Mouse (Mus musculus): ENCODE measurements around the gene Cdc42bpg. TPM values are rescaled to one million over a fixed set of nuclear protein-coding genes. Genes with fewer than 3 reads are reported as not detected.

The Cdc42bpg gene
- polyA plus RNA-seq, 1 experiment: 12.9 TPM

DNA sequence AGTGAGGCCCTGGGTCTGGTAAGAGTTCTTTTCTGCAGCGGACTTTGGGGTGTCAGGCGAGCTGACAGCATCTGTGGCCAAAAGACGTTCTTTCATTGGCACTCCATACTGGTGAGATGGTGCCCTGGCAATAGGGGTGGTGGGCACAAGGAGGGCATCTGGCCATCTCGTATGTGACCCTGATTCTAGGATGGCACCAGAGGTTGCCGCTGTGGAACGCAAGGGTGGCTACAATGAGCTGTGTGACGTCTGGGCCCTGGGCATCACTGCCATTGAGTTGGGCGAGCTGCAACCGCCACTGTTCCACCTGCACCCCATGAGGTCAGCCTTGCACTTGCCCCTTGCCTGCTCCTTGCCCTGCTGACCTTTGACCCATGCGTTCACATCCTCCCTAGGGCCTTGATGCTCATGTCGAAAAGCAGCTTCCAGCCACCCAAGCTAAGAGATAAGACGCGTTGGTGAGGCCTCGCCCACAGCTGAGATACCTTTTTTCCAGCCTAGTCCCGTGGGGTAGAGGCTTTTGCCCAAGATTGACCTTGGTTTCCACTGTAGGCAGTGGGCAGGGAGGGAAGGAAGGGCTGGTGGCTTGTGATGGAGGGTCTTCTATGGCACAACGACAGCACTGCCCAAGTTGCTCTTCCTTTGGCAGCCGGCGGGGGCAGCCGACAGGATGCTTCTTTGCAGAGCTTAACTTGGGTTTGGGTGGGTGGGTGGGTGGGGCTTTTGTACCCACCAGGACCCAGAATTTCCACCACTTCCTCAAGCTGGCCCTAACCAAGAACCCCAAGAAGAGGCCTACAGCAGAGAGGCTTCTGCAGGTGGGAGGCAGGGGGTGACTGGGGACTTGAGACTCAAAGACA is 37.0 kb downstream of the Cdc42bpg start:
- TF ChIP-seq GATA1 (IDR thresholded peaks at IDR 0.05; ENCODE audit: low read length): no peak

DNA sequence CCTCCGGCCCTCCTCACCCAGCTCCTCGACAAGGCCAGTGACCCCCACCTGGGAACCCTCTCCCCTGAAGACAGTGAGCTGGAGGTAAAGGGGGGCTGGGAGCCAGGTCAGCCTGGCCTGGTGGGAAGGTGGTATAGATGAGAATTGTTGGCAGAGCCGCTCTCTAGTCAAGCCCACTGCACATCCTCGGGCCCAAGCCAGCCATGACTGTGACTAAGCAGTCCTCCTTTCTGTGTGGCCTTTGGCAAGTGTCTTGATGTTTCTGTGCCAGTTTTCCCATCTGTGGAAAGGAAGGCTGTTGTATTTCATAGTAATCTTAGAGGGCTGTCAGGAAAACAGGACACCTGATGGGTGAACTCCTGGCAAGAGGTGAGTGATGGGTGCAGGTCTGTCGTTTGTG is 37.7 kb downstream of the Cdc42bpg start:
- TF ChIP-seq GATA1 (IDR thresholded peaks at IDR 0.05; ENCODE audit: low read length): no peak

DNA sequence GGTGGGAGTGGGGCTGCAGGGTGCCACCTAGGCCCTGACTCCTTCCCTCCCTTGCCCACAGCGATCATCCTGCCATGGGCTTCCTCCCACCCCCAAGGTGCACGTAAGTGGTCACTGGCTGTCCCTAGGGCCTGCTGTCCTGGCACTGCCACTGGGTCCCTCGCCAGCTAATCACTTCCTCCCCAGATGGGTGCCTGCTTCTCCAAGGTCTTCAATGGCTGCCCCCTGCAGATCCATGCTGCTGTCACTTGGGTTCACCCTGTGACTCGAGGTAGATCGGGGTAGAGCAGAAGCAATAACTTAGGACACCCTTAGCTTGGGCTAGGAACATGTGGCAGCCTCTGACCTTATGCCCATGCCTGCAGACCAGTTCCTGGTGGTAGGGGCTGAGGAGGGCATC is 39.8 kb downstream of the Cdc42bpg start:
- no peak for TF ChIP-seq GATA1 (IDR thresholded peaks at IDR 0.05; ENCODE audit: low read length)

DNA sequence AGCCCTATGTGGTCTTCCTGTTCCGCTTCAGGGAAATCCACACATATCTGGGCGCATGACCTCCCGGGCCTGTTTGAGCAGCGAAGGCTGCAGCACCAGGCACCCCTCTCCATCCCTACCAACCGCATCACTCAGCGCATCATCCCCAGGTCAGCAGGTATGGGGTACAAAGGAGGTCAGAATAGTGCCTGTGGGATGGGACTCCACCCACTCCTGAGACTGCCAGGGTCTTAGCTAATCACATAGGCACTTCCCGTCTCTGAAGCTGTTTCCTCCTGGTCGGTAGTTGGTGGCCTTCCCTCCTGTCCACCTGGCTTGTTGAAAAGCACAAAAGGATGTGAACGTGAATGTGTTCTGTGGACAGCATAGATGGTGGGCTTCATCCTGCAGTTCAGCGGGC is 40.4 kb downstream of the Cdc42bpg start:
- TF ChIP-seq GATA1 (IDR thresholded peaks at IDR 0.05; ENCODE audit: low read length): no peak

DNA sequence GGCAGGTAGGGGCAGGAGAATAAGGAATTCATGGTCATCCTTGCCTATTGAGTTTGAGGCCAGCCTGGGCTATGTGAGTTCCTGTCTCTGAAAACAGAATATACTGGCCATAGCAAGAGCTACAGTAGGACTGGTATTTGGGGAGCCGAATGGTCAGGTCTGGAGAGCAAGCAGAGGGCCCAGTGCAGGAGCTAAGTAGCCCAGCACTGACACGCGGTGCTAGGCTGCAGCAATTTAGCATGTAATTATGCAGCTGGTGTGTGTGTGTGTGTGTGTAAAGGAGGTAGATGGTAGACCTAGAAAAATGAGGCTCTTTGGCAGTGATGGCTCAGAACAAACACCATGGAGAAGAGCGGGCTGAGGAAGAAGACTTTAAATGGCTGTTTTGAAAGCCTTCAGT is 41.4 kb downstream of the Cdc42bpg start:
- TF ChIP-seq GATA1 (IDR thresholded peaks at IDR 0.05; ENCODE audit: low read length): no peak

DNA sequence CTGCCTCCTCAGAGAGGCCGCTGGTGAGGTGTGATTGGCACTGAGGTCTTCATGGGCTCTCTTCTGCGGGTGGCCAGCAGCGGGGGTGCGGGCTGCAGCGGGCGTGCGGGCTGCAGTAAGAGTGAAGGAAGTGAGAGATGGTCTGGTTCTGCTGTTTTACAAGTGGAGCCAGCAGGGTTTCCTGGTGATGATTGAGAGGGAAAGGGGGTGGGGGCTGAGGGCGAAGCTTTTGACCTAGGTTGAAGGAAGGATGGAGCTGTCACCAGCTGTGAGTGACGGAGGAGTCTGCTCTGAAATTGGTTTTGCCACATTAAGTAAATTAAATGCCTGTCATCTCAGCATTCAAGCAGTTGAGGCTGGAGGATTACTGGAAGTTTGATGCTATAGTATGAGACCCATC is 42.5 kb downstream of the Cdc42bpg start:
- no peak for TF ChIP-seq GATA1 (IDR thresholded peaks at IDR 0.05; ENCODE audit: low read length)

DNA sequence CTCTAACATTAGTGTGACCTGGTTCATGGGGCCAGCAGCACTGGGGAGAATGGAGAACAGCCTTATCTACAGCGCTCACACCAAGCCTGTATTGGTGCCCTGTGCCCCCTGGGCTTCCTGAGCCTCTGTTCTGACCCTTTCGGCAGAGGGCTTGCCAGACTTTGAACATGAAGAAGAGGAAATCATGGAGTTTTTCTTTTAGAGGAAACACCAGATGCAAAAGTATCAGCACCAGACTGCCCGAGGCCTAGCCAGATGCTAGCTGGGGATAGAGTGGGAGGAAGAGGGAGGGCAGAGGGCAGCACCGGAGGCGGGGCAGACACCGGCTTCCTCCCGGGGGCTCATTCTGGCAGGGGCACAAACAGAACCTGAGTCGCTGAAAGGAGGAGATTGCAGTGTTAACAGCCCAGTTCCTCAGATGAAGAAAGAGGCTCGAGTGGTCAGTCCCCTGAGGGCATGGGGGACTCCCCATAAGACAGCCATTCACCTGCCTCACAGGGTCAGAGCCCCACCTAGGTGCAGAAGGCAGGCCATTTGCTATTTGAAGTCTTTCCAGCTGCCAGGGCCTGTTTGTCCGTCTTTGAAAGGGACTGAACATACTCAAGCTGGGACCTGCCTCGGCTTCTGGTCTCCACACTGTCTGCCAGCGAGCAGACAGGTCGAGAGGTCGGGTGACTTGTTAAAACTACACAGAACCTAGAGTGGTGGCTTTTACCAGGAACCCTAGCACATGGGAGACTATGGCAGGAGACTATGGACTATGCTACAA is 43.1 kb downstream of the Cdc42bpg start:
- TF ChIP-seq GATA1 (IDR thresholded peaks at IDR 0.05; ENCODE audit: low read length): no peak

DNA sequence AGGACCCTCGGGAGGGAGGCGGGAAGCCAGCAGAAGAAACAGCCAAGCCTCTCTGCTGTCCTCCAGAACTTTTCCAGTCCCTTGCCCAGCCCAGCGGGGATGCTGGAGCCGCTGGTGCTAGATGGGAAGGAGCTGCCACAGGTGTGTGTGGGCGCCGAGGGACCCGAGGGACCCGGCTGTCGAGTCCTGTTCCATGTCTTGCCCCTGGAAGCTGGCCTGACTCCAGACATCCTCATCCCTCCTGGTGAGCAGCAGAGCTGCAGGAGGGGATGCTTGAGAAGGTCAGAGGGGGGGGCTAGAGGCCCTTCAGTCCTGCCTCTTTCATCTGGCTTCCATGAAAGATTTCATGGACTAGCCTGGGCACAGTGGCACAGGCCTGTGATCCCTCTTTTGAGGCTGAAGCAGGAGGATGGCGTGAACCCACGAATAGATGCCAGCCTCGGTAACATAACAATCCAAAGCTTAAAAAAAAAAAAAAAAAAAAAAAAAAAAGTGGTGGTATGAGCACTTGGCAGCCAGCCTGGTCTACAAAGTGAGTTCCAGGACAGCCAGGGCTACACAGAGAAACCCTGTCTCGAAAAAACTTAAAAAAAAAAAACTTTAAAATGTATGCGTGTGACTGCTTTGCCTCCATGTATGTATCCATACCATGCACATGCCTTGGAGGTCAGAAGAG is 45.3 kb downstream of the Cdc42bpg start:
- TF ChIP-seq GATA1 (IDR thresholded peaks at IDR 0.05; ENCODE audit: low read length): no peak

DNA sequence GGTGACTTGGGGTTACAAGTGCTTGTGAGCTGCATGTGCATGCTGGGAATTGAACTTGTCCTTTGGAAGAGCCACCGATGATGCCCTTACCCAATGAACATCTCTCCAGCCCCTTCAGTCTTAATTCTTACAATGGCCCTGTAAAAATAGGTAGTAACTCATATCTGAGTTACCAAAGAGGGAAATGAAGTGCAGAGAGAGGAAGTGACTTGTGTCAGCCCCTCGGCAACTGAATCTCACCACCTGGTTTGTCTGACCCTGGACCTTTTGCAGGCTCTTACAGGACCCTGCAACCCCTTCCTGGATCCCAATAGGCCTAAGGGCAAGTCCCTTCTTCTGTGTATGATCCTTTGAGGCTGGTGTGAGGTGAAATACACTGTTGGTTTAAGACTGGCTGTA is 45.9 kb downstream of the Cdc42bpg start:
- TF ChIP-seq GATA1 (IDR thresholded peaks at IDR 0.05; ENCODE audit: low read length): no peak

DNA sequence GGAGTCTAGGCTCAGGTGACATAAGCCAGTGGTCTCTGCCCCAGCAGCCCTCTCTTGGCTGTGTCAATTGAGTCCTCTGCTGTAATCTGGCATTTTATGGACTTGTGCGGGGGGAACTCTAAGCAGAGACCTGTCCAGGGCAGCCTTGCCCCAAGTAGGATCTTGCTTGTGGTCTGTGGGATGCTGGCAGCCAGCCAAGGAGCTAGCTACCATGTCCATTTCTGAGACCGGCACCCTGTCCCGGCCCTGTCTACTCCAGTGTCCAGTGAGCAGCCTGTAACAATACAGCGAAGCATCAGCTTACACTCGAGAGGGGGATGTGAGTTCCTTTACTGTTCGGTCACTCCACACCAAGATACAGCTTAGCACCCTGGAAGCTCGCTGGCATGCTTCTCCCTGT is 47.8 kb downstream of the Cdc42bpg start:
- no peak for TF ChIP-seq GATA1 (IDR thresholded peaks at IDR 0.05; ENCODE audit: low read length)

DNA sequence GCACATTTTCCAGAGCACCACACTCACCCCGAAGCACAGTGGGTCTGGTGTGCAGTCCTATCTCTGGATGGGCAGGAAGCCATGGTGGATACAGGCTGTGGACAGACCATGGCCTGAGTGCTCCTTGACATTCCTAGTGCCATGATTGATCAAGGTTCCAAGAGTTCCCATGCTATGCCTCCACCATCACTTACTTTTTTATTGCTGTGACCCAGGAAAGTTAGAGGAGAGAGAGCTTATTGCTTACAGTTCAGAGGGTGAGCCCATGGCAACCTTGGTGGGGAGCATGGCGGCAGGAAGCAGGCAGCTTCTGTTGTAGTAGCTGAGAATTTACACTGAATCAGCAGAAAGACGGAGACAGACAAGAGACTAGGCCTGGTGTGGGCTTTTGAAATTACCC is 55.0 kb downstream of the Cdc42bpg start:
- TF ChIP-seq GATA1 (IDR thresholded peaks at IDR 0.05; ENCODE audit: low read length): no peak

DNA sequence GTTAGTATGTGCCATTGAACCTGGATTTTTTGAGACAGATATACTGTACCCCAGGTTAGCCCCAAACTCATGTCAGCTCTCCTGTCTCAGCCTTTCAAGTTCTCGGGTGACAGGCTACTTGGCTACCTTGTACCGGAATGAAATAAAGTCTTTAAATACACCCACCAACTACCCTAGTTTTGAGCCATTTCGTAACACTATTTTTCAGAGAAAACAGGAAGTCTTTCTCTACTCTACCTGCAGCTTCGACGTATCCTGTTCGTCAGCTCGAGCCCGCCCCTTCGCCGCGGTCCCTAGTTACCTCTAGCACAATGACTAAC is 56.8 kb downstream of the Cdc42bpg start:
- no peak for TF ChIP-seq GATA1 (IDR thresholded peaks at IDR 0.05; ENCODE audit: low read length)

DNA sequence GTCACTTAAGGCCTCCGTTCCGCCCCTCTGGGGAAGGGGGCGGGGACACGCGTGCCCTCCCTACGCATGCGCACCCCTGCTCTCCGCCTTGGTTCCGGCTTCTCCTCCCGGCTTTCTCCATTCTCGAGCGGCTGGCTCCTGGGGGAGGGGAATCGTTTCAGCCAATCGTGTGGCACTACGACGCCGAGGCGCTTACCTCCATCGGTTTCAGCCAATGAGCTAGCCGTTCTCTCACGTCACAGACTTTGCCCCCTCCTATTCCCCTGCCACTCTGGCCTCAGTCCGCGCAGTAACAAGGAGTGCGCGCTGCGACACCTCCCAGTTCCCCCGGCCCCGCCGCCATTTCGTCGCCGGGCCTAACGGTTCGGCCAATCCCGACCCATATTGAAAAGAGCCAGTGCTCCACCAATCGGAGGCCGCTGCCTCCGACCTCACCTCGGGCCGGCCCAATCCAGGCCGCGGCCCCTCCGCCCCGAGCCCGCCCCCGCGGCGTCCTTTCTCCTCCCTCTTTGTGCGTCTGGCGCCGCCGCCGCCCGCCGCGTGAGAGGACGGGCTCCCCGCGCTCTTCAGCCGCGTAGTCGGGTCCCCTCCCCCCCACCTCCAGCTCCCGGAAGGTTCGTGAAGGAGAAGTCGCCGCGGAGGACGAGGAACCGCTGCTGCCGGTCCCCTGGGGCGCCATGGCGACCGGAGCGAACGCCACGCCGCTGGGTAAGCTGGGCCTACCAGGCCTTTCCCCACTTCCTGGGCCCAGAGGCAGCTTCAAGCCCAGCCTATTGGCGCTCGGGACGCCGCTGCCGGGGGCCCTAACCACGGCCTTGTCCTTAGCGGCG is 57.4 kb downstream of the Cdc42bpg start, which contains the start of gene Sf1:
Gene Sf1 (plus strand): TSS at position 280 of the 830 bp plus-strand sequence.
- TF ChIP-seq GATA1 (IDR thresholded peaks at IDR 0.05; ENCODE audit: low read length): no peak

DNA sequence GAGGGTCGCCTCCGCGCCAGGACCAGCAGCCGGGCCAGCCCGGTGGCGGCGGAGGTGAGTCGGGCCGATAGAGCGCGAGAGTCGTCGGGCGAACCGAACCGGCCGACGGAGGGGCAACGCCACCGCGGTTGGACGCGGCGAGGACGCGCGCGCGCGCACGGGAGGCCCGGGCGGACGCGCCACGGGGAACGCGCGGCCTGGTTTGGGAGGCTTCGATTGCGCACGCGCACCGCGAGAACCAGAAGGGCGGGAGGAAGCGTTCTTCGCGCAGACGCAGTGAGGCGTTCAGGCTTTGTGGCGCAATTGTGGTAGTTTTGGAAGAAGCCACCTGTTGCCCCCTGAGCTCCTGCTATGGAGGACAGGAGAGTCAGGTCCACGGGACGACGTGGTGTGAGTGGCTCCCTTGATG is 58.1 kb downstream of the Cdc42bpg start:
- TF ChIP-seq GATA1 (IDR thresholded peaks at IDR 0.05; ENCODE audit: low read length): no peak

DNA sequence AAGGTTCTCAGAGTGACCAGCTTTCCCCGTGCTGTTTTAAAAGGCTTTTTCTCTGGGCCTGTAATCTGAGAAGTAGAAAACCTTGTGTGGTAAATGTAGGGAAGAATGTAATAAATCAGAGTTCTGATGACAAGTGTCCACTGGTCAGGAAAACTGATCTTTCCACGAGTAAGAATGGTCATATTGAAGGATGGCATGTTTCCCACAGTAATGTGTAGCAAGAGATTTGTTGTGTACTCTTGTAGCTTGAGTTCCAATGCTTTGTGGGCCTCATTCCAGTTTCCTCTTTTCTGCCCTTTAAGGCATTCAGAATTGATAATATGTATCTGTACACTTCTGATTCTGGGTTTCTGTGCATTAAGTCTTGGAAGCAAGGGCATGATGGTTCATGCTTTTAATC is 58.6 kb downstream of the Cdc42bpg start:
- TF ChIP-seq GATA1 (IDR thresholded peaks at IDR 0.05; ENCODE audit: low read length): no peak

Data from G1E-ER4 (cell line).